Mouse (Mus musculus) limb, embryonic 15.5 days (tissue): ENCODE measurements at regions not wholly inside any gene's neighbourhood (a gene's known extent, or its start where the extent isn't known, plus 50 kb on each side); places are given as distances from the start of the nearest gene placed in this dataset.
A peak's percentile ranks its signal among the peaks of the same experiment; 100 is the strongest.

Experiments
- ATAC-seq: fragments of 200-750 bp; cut with Nextera tagmentation; 2 replicates; pipeline ENCODE4 v1.8.0; 2017; ENCODE audit warnings: low read depth, moderate TSS enrichment; ENCODE audit not compliant: insufficient number of reproducible peaks, low FRiP score, low TSS enrichment
- H3K27ac ChIP-seq: fragments of 300-500 bp; sonication (generic); 2 replicates; pipeline ENCODE4 v1.5.1; 2015; ENCODE audit warnings: moderate library complexity, mild to moderate bottlenecking, inconsistent platforms
- H3K27me3 ChIP-seq: fragments of 300-500 bp; sonication (generic); 2 replicates; pipeline ENCODE4 v1.6.1; 2015; ENCODE audit warnings: inconsistent platforms
- H3K36me3 ChIP-seq: fragments of 300-500 bp; sonication (generic); 2 replicates; pipeline ENCODE4 v1.6.1; 2015; ENCODE audit warnings: inconsistent platforms
- H3K4me1 ChIP-seq: fragments of 300-500 bp; sonication (generic); 2 replicates; pipeline ENCODE4 v1.6.1; 2015; ENCODE audit warnings: inconsistent platforms
- H3K4me2 ChIP-seq: fragments of 300-500 bp; sonication (generic); 2 replicates; pipeline ENCODE4 v1.6.1; 2015; ENCODE audit warnings: mild to moderate bottlenecking, inconsistent platforms
- H3K4me3 ChIP-seq: fragments of 300-500 bp; sonication (generic); 2 replicates; pipeline ENCODE4 v1.5.1; 2015; ENCODE audit warnings: mild to moderate bottlenecking, inconsistent platforms
- H3K9ac ChIP-seq: fragments of 300-500 bp; sonication (generic); 2 replicates; pipeline ENCODE4 v1.6.1; 2015; ENCODE audit warnings: inconsistent platforms
- H3K9me3 ChIP-seq: fragments of 300-500 bp; sonication (generic); 2 replicates; pipeline ENCODE4 v1.6.1; 2016; ENCODE audit warnings: inconsistent platforms
- WGBS: fragments of 180-500 bp; shearing (Covaris S2); methylation state at CpG from one replicate; pipeline ENCODE4 v1.1.7; 2015; 5-methylcytosine and 5-hydroxymethylcytosine counted together

GRCm38 (mm10) chr3:100362983-100363382 is 126.1 kb downstream of the Tent5c start:
- H3K9me3 ChIP-seq, result no peaks in the 10 kb centered on the region
- H3K4me1 ChIP-seq, result 0 out of 2 replicates have a peak, but pooled peaks cover 10% of the 10 kb centered on the region
- H3K4me3 ChIP-seq, result no peak overlapping the region
- 68% methylated on average over 3 of the region's 3 CpGs for WGBS
- H3K4me2 ChIP-seq, result no peak overlapping the region
- no peaks in the 10 kb centered on the region for H3K27me3 ChIP-seq
- no peak overlapping the region for H3K27ac ChIP-seq
- H3K36me3 ChIP-seq, result no peaks in the 10 kb centered on the region
- no peak overlapping the region for H3K9ac ChIP-seq
- ATAC-seq, result no peak

- H3K4me2 ChIP-seq, result no peak overlapping the region
- no peak for ATAC-seq
- H3K9me3 ChIP-seq, result no peaks in the 10 kb centered on the region
- 0 out of 2 replicates have a peak, but pooled peaks cover 9% of the 10 kb centered on the region for H3K4me1 ChIP-seq
- no peak overlapping the region for H3K4me3 ChIP-seq
- no peak overlapping the region for H3K27ac ChIP-seq
- no peaks in the 10 kb centered on the region for H3K27me3 ChIP-seq
- no peak overlapping the region for H3K9ac ChIP-seq
- WGBS, result 83% methylated on average over 3 of the region's 3 CpGs
- no peaks in the 10 kb centered on the region for H3K36me3 ChIP-seq
These were observed 129.1 kb downstream of the Tent5c start for GRCm38 (mm10) chr3:100360019-100360418.

GRCm38 (mm10) chr3:100359036-100359435 is 130.1 kb downstream of the Tent5c start:
- H3K27me3 ChIP-seq, result no peaks in the 10 kb centered on the region
- no peak for ATAC-seq
- no peak overlapping the region for H3K9ac ChIP-seq
- peak overlapping the region; percentile 15; the same call in 1 of the 2 replicates for H3K4me3 ChIP-seq
- H3K9me3 ChIP-seq, result no peaks in the 10 kb centered on the region
- peak overlapping the region; percentile 40 for H3K4me2 ChIP-seq
- 19% methylated on average over 8 of the region's 8 CpGs for WGBS
- no peaks in the 10 kb centered on the region for H3K36me3 ChIP-seq
- H3K27ac ChIP-seq, result no peak overlapping the region
- 0 out of 2 replicates have a peak, but pooled peaks cover 7% of the 10 kb centered on the region for H3K4me1 ChIP-seq

- ATAC-seq, result no peak
- H3K4me2 ChIP-seq, result no peak overlapping the region
- WGBS, result 72% methylated on average over 2 of the region's 2 CpGs
- no peak overlapping the region for H3K27ac ChIP-seq
- H3K4me3 ChIP-seq, result no peak overlapping the region
- H3K36me3 ChIP-seq, result no peaks in the 10 kb centered on the region
- no peak overlapping the region for H3K9ac ChIP-seq
- no peaks in the 10 kb centered on the region for H3K4me1 ChIP-seq
- H3K27me3 ChIP-seq, result no peaks in the 10 kb centered on the region
- H3K9me3 ChIP-seq, result no peaks in the 10 kb centered on the region; the same call in 1 of the 2 replicates
These were observed 155.6 kb downstream of the Tent5c start for GRCm38 (mm10) chr3:100333478-100333877.

GRCm38 (mm10) chr3:100318357-100318756 is 156.2 kb upstream of the Wdr3 start:
- no peaks in the 10 kb centered on the region for H3K27me3 ChIP-seq
- H3K9me3 ChIP-seq, result no peaks in the 10 kb centered on the region
- H3K4me1 ChIP-seq, result no peaks in the 10 kb centered on the region
- ATAC-seq, result no peak
- no peak overlapping the region for H3K27ac ChIP-seq
- H3K4me3 ChIP-seq, result no peak overlapping the region
- no peaks in the 10 kb centered on the region for H3K36me3 ChIP-seq
- H3K9ac ChIP-seq, result no peak overlapping the region
- no peak overlapping the region for H3K4me2 ChIP-seq

GRCm38 (mm10) chr3:100287818-100288217 is 125.6 kb upstream of the Wdr3 start:
- H3K36me3 ChIP-seq, result no peaks in the 10 kb centered on the region
- ATAC-seq, result no peak

GRCm38 (mm10) chr3:100266976-100267375 is 104.8 kb upstream of the Wdr3 start:
- Histone ChIP-seq H3K9ac (no peak overlapping the region), H3K27ac (no peak overlapping the region), H3K4me3 (no peak overlapping the region), H3K36me3 (no peaks in the 10 kb centered on the region), H3K27me3 (no peaks in the 10 kb centered on the region), H3K4me2 (no peak overlapping the region), H3K4me1 (no peaks in the 10 kb centered on the region), H3K9me3 (no peaks in the 10 kb centered on the region)
- no peak for ATAC-seq

More at GRCm38 (mm10) chr3:100287818-100288217, 125.6 kb upstream of the Wdr3 start:
- Histone ChIP-seq H3K4me1 (no peaks in the 10 kb centered on the region), H3K27ac (no peak overlapping the region), H3K4me2 (no peak overlapping the region), H3K4me3 (no peak overlapping the region), H3K9ac (no peak overlapping the region), H3K27me3 (no peaks in the 10 kb centered on the region), H3K9me3 (no peaks in the 10 kb centered on the region)
- 84% methylated on average over 1 of the region's 1 CpGs for WGBS

- Histone ChIP-seq H3K36me3 (no peaks in the 10 kb centered on the region), H3K4me1 (no peaks in the 10 kb centered on the region), H3K9ac (no peak overlapping the region), H3K9me3 (no peaks in the 10 kb centered on the region), H3K27me3 (no peaks in the 10 kb centered on the region), H3K4me3 (no peak overlapping the region), H3K4me2 (no peak overlapping the region), H3K27ac (no peak overlapping the region)
- WGBS, result 52% methylated on average over 5 of the region's 5 CpGs
- no peak for ATAC-seq
These were observed 102.8 kb upstream of the Wdr3 start for GRCm38 (mm10) chr3:100264991-100265390.
